Mouse (Mus musculus): ENCODE data around the gene Ccdc149. TPM values are rescaled to one million over a fixed set of nuclear protein-coding genes. Genes with fewer than 3 reads are reported as not detected.

The Ccdc149 gene
- total and polyA plus RNA-seq, 3 experiments: not detected

DNA sequence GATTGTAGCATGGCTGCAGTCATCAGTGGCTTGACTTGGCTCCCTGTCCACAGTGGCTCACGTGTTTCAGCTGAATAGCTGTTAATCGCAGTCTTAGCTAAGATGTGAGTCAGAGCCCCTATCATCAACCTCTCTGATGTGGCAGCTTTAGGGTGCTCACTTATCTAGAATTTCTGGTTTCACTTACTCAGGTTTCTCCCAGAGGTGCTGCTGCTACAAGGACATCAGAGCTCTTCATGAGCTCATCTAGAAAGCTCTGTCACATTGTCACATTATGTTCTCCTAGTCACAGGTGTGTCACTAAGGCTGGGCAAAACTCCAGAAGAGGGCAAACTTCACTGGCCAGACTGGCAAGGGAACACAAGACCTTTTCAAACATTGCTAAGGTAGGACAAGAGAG is 132.2 kb downstream of the Ccdc149 start:
- Histone ChIP-seq H3K27ac (ENCODE audit: control insufficient read depth, low read depth, low read length) (no peak overlapping the region), H3K79me2 (ENCODE audit: control insufficient read depth, insufficient read depth, low read length, poor library complexity) (no peaks in the 10 kb centered on the region), H3K9me3 (replicated peaks; ENCODE audit: insufficient read depth, low read length) (no peaks in the 10 kb centered on the region), H3K36me3 (ENCODE audit: control insufficient read depth in 1 of 2, insufficient read depth in 2 of 2, low read length in 2 of 2) (no peaks in the 10 kb centered on the region), H3K4me1 (ENCODE audit: control insufficient read depth in 1 of 2, insufficient read depth in 2 of 2, low read length in 2 of 2) (no peaks in the 10 kb centered on the region), H3K9ac (ENCODE audit: control insufficient read depth, low read depth, low read length, poor library complexity, severe bottlenecking) (no peak overlapping the region), H3K4me3 (ENCODE audit: control insufficient read depth in 1 of 2, insufficient read depth in 1 of 2, low read depth in 2 of 2, low read length in 2 of 2) (no peak overlapping the region), H3K27me3 (ENCODE audit: control insufficient read depth in 1 of 2, insufficient read depth in 2 of 2, low read length in 2 of 2) (no peaks in the 10 kb centered on the region; a peak in 1 of 4 replicates)
- TF ChIP-seq RAD21 (IDR thresholded peaks at IDR 0.05; ENCODE audit: low read depth, low read length) (no peak), CHD1 (IDR thresholded peaks at IDR 0.05; ENCODE audit: low read depth, low read length) (no peak), EP300 (IDR thresholded peaks at IDR 0.05; ENCODE audit: low read depth in 1 of 2, low read length in 2 of 2) (no peak), ZC3H11A (IDR thresholded peaks at IDR 0.05; ENCODE audit: low read depth, low read length) (no peak), JUND (IDR thresholded peaks at IDR 0.05; ENCODE audit: low read depth, low read length) (no peak), MYC (IDR thresholded peaks at IDR 0.05; ENCODE audit: low read depth, low read length) (no peak), ZMIZ1 (IDR thresholded peaks at IDR 0.05; ENCODE audit: low read depth, low read length) (no peak), TAL1 (IDR thresholded peaks at IDR 0.05; ENCODE audit: low read length) (no peak), ETS1 (IDR thresholded peaks at IDR 0.05; ENCODE audit: low read depth, low read length) (no peak), USF2 (IDR thresholded peaks at IDR 0.05; ENCODE audit: borderline replicate concordance in 1 of 2, insufficient read depth in 1 of 2, low read depth in 1 of 2, low read length in 2 of 2) (no peak), ZNF384 (IDR thresholded peaks at IDR 0.05; ENCODE audit: low read depth, low read length) (no peak), CHD2 (IDR thresholded peaks at IDR 0.05; ENCODE audit: low read length) (no peak), MAFK (IDR thresholded peaks at IDR 0.05; ENCODE audit: borderline replicate concordance, low read depth, low read length) (no peak), MAZ (IDR thresholded peaks at IDR 0.05; ENCODE audit: low read depth, low read length) (no peak), MXI1 (IDR thresholded peaks at IDR 0.05; ENCODE audit: low read depth, low read length) (no peak), HCFC1 (IDR thresholded peaks at IDR 0.05; ENCODE audit: low read depth, low read length) (no peak), TBP (IDR thresholded peaks at IDR 0.05; ENCODE audit: low read depth, low read length) (no peak), TCF12 (IDR thresholded peaks at IDR 0.05; ENCODE audit: low read depth, low read length) (no peak), MAX (IDR thresholded peaks at IDR 0.05; ENCODE audit: low read length) (no peak), NRF1 (IDR thresholded peaks at IDR 0.05; ENCODE audit: insufficient read depth, low read depth, low read length, poor library complexity, severe bottlenecking) (no peak)
- no peak for DNase-seq (ENCODE audit: low read depth, low spot score)

GRCm38 (mm10) chr5:52335590-52335989 is 135.7 kb downstream of the Ccdc149 start:
- Histone ChIP-seq H3K36me3 (ENCODE audit: control insufficient read depth in 1 of 2, insufficient read depth in 2 of 2, low read length in 2 of 2) (no peaks in the 10 kb centered on the region), H3K4me1 (ENCODE audit: control insufficient read depth in 1 of 2, insufficient read depth in 2 of 2, low read length in 2 of 2) (no peaks in the 10 kb centered on the region), H3K79me2 (ENCODE audit: control insufficient read depth, insufficient read depth, low read length, poor library complexity) (no peaks in the 10 kb centered on the region), H3K4me3 (ENCODE audit: control insufficient read depth in 1 of 2, insufficient read depth in 1 of 2, low read depth in 2 of 2, low read length in 2 of 2) (no peak overlapping the region), H3K9me3 (replicated peaks; ENCODE audit: insufficient read depth, low read length) (no peaks in the 10 kb centered on the region), H3K27me3 (ENCODE audit: control insufficient read depth in 1 of 2, insufficient read depth in 2 of 2, low read length in 2 of 2) (no peaks in the 10 kb centered on the region; a peak in 1 of 4 replicates), H3K9ac (ENCODE audit: control insufficient read depth, low read depth, low read length, poor library complexity, severe bottlenecking) (no peak overlapping the region), H3K27ac (ENCODE audit: control insufficient read depth, low read depth, low read length) (no peak overlapping the region)
- TF ChIP-seq TBP (IDR thresholded peaks at IDR 0.05; ENCODE audit: low read depth, low read length) (no peak), MYC (IDR thresholded peaks at IDR 0.05; ENCODE audit: low read depth, low read length) (no peak), MAFK (IDR thresholded peaks at IDR 0.05; ENCODE audit: borderline replicate concordance, low read depth, low read length) (no peak), MAX (IDR thresholded peaks at IDR 0.05; ENCODE audit: low read length) (no peak), TCF12 (IDR thresholded peaks at IDR 0.05; ENCODE audit: low read depth, low read length) (no peak), CHD1 (IDR thresholded peaks at IDR 0.05; ENCODE audit: low read depth, low read length) (no peak)
- DNase-seq (ENCODE audit: low read depth, low spot score): no peak

All from MEL (cell line).